Mouse (Mus musculus) CH12.LX (cell line): ENCODE data around the gene Vmo1.

ENCODE experiments used
- POLR2A ChIP-seq: IDR thresholded peaks from 2 replicates; pipeline ENCODE4 v1.6.1; 2011; ENCODE audit warnings: low read depth, mild to moderate bottlenecking, improper control_type of control experiment, low read length
- USF2 ChIP-seq: conservative IDR thresholded peaks from 2 replicates; pipeline ENCODE4 v1.6.1; 2011; ENCODE audit warnings: low read depth, low read length, improper control_type of control experiment

- TF ChIP-seq POLR2A (no peak), USF2 (no peak)
Measured at GRCm38 (mm10) chr11:70489138-70489537, 25.3 kb downstream of the Vmo1 start.
